Mouse (Mus musculus): ENCODE data around the gene Actn3.
"Not testable (repeated sequence)": the region's sequence is repeated elsewhere in the genome, so short reads cannot be mapped to it uniquely, and the experiment has no call there.

The Actn3 gene

GRCm38 (mm10) chr19:4828444-4829114 lies 49.1 kb downstream of the Actn3 start:
- in situ Hi-C loops (cut with MboI; ENCODE audit: low pct_unique_long_range_greater_than_20kb in 1 of 2, low sequenced_read_pairs in 2 of 2, unreplicated experiment in 1 of 2): no loop called here

- in situ Hi-C loops (cut with MboI; ENCODE audit: low pct_unique_long_range_greater_than_20kb in 1 of 2, low sequenced_read_pairs in 2 of 2, unreplicated experiment in 1 of 2): no loop called here
Measured at GRCm38 (mm10) chr19:4820678-4821303, 56.9 kb downstream of the Actn3 start.

DNA sequence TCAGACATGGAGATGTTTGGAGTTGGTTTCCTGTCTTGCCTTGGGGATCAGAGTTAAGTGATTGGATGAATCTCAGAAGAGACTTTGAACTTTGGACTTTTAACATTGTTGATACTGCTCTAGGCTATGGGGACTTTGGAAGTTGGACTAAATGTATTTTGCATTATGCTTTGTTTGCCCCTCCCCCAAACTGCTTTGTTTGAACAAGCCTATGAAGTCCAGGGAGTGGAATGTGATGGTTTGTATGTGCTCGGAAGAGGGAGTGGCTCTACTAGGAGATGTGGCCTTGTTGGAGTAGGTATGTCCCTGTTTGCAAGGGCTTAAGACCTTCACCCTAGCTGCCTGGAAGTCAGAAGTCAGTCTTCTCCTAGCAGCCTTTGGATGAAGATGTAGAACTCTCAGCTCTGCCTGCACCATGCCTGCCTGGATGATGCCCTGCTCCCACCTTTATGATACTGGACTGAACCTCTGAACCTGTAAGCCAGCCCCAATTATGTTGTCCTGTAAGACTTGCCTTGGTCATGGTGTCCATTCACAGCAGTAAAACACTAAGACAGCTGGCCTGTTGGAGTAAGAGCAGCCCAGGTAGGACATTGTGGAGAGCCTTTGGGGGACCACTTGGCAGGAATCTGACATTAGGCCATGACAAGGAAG lies 60.4 kb downstream of the Actn3 start:
- in situ Hi-C loops (cut with MboI; ENCODE audit: low pct_unique_long_range_greater_than_20kb in 1 of 2, low sequenced_read_pairs in 2 of 2, unreplicated experiment in 1 of 2): no loop called here

GRCm38 (mm10) chr19:4813015-4813414 lies 64.7 kb downstream of the Actn3 start:
- in situ Hi-C loops (cut with MboI; ENCODE audit: low pct_unique_long_range_greater_than_20kb in 1 of 2, low sequenced_read_pairs in 2 of 2, unreplicated experiment in 1 of 2): no loop called here

- in situ Hi-C loops (cut with MboI; ENCODE audit: low pct_unique_long_range_greater_than_20kb in 1 of 2, low sequenced_read_pairs in 2 of 2, unreplicated experiment in 1 of 2): not testable (repeated sequence)
Measured at GRCm38 (mm10) chr19:4812334-4812949, 65.3 kb downstream of the Actn3 start.

GRCm38 (mm10) chr19:4811909-4812242 lies 65.8 kb downstream of the Actn3 start:
- in situ Hi-C loops (cut with MboI; ENCODE audit: low pct_unique_long_range_greater_than_20kb in 1 of 2, low sequenced_read_pairs in 2 of 2, unreplicated experiment in 1 of 2): no loop called here
